In the genomic region with DNA sequence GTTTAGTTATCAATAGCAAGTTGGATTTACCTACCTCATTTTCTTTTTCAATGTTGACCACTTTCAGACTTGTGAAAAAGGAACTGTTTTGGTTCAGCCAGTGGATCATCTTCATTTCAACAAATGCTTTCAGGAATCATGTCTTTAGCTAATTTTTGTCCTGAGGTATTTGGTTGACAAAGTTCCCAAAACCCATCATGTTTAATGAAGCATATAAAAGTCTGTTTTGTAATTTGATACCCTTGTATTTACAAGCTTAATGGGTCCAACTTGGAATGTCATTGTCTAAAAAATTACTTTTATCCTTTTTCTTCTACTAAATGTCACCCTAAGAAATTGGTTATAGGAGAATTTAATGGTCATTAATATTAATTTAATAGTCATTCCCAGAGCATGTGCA, we compare ENCODE assay signal across 35 mouse cellular contexts. TPM values are rescaled to one million over a fixed set of nuclear protein-coding genes. Genes with fewer than 3 reads are reported as not detected.
"Had no signal": no experiment of that assay in that cellular context is flagged by ENCODE, and none has a peak within 500 bp of the region (broad histone marks: within the 10 kb centered on the region; RNA-seq: fewer than 3 reads in every experiment).

No protein-coding gene starts in this region.

- H3K4me1 ChIP-seq: limb, embryonic 10.5 days; limb, embryonic 12.5 days; limb, embryonic 13.5 days; limb, embryonic 15.5 days; liver, embryonic 12.5 days; liver, embryonic 13.5 days; liver, embryonic 15.5 days; lung, embryonic 15.5 days; megakaryocyte, embryonic 14.5 days; neural tube, embryonic 12.5 days had no signal

- ATAC-seq: liver, embryonic 12.5 days; liver, postnatal 0 days; lung, postnatal 0 days; midbrain, embryonic 15.5 days; midbrain, embryonic 16.5 days had no signal

- H3K4me2 ChIP-seq: limb, embryonic 12.5 days; limb, embryonic 13.5 days; limb, embryonic 15.5 days; liver, embryonic 11.5 days; liver, embryonic 12.5 days; liver, embryonic 13.5 days; liver, embryonic 15.5 days; lung, embryonic 14.5 days; lung, embryonic 15.5 days; midbrain, embryonic 12.5 days; midbrain, embryonic 15.5 days; neural tube, embryonic 12.5 days; neural tube, embryonic 13.5 days had no signal

- H3K36me3 ChIP-seq: limb, embryonic 10.5 days; limb, embryonic 12.5 days; limb, embryonic 13.5 days; limb, embryonic 15.5 days; liver, embryonic 12.5 days; liver, embryonic 13.5 days; liver, embryonic 15.5 days; lung, embryonic 15.5 days; midbrain, embryonic 10.5 days; midbrain, embryonic 12.5 days; midbrain, embryonic 15.5 days; neural tube, embryonic 12.5 days; neural tube, embryonic 13.5 days had no signal

- H3K27ac ChIP-seq: limb, embryonic 10.5 days; limb, embryonic 12.5 days; limb, embryonic 13.5 days; limb, embryonic 15.5 days; liver, embryonic 12.5 days; liver, embryonic 13.5 days; liver, embryonic 14.5 days; liver, embryonic 15.5 days; lung, embryonic 15.5 days; macrophage; midbrain, embryonic 10.5 days; midbrain, embryonic 12.5 days; midbrain, embryonic 15.5 days; neural tube, embryonic 12.5 days; neural tube, embryonic 13.5 days had no signal

- DNase-seq: left cerebral cortex, postnatal 4 days; liver; liver, embryonic 13.5 days; liver, postnatal 0 days; lung, adult 18-20 months; lung, adult 2 months; lung, embryonic 14.5 days; lung, postnatal 10 days; lung, postnatal 14 days; lung, postnatal 36 days; lung, postnatal 4 days; midbrain, embryonic 14.5 days had no signal

- H3K27me3 ChIP-seq: limb, embryonic 12.5 days; limb, embryonic 13.5 days; limb, embryonic 15.5 days; liver, embryonic 12.5 days; liver, embryonic 13.5 days; liver, embryonic 15.5 days; lung, embryonic 15.5 days; megakaryocyte, embryonic 14.5 days; midbrain, embryonic 12.5 days; midbrain, embryonic 15.5 days; neural tube, embryonic 12.5 days; neural tube, embryonic 13.5 days had no signal

- H3K9ac ChIP-seq: limb, embryonic 12.5 days; limb, embryonic 13.5 days; limb, embryonic 15.5 days; liver, embryonic 12.5 days; liver, embryonic 13.5 days; liver, embryonic 14.5 days; liver, embryonic 15.5 days; liver, postnatal 0 days; lung, embryonic 14.5 days; lung, embryonic 15.5 days; midbrain, embryonic 12.5 days; midbrain, embryonic 15.5 days; neural tube, embryonic 12.5 days; neural tube, embryonic 13.5 days had no signal

- H3K4me3 ChIP-seq: limb, embryonic 10.5 days; limb, embryonic 12.5 days; limb, embryonic 13.5 days; limb, embryonic 15.5 days; liver, embryonic 12.5 days; liver, embryonic 13.5 days; liver, embryonic 15.5 days; lung, embryonic 15.5 days; megakaryocyte, embryonic 14.5 days; midbrain, embryonic 10.5 days; midbrain, embryonic 12.5 days; midbrain, embryonic 15.5 days; myocyte; neural tube, embryonic 12.5 days; neural tube, embryonic 13.5 days had no signal

- H3K9me3 ChIP-seq: limb, embryonic 10.5 days; limb, embryonic 12.5 days; limb, embryonic 13.5 days; limb, embryonic 15.5 days; liver, embryonic 12.5 days; liver, embryonic 13.5 days; liver, embryonic 15.5 days; lung, embryonic 15.5 days; megakaryocyte, embryonic 14.5 days; midbrain, embryonic 10.5 days; midbrain, embryonic 12.5 days; midbrain, embryonic 15.5 days; neural tube, embryonic 12.5 days; neural tube, embryonic 13.5 days had no signal

RNA-seq across cellular contexts. Expression of a gene that starts 6.9 kb away (rescaled TPM):
- total RNA-seq: megakaryocyte progenitor cell, adult 5-6 weeks; megakaryocyte, adult 5-6 weeks; megakaryocyte-erythroid progenitor cell, adult 5-6 weeks; monocyte, adult 5-6 weeks had no signal
- polyA plus RNA-seq: macrophage, myocyte had no signal
